Mouse (Mus musculus): ENCODE results near the gene Zp3r.

- TF ChIP-seq CTCF (IDR thresholded peaks at IDR 0.05; ENCODE audit: control insufficient read depth, insufficient read depth, low read length) (peak; percentile 91), POLR2A (IDR thresholded peaks at IDR 0.05; ENCODE audit: borderline replicate concordance, control insufficient read depth, low read depth, low read length) (no peak)
Measured at GRCm38 (mm10) chr1:130633761-130634410, 4.5 kb upstream of the Zp3r start.
